Mouse (Mus musculus) embryonic fibroblast, embryonic 13.5 days (primary cell): ENCODE data around the gene Cyb561a3.

Source experiments
- CTCF ChIP-seq: IDR thresholded peaks from 2 replicates; pipeline ENCODE4 v1.5.1; 2011; ENCODE audit warnings: mild to moderate bottlenecking, control low read depth, low read length, moderate library complexity, borderline replicate concordance; ENCODE audit not compliant: insufficient read depth
- POLR2A ChIP-seq: IDR thresholded peaks from 2 replicates; pipeline ENCODE4 v1.6.1; 2011; ENCODE audit warnings: low read depth, mild to moderate bottlenecking, control low read depth, low read length, moderate library complexity

- TF ChIP-seq POLR2A (no peak), CTCF (no peak)
Measured at GRCm38 (mm10) chr19:10587231-10587630, 10.3 kb downstream of the Cyb561a3 start.
